Mouse (Mus musculus): ENCODE measurements around the gene Cdh18.
"Not testable (repeated sequence)": the region's sequence is repeated elsewhere in the genome, so short reads cannot be mapped to it uniquely, and the experiment has no call there.

Gene Cdh18

GRCm38 (mm10) chr15:22947234-22947633, 398.4 kb downstream of the Cdh18 start:
- DNase-seq (ENCODE audit: low read depth in 1 of 2, low spot score in 2 of 2): no peak

- DNase-seq (ENCODE audit: low read depth in 1 of 2, low spot score in 2 of 2): no peak
Measured at GRCm38 (mm10) chr15:22969424-22969823, 420.6 kb downstream of the Cdh18 start.

- DNase-seq (ENCODE audit: low read depth in 1 of 2, low spot score in 2 of 2): no peak
Measured at GRCm38 (mm10) chr15:22980136-22980535, 431.3 kb downstream of the Cdh18 start.

GRCm38 (mm10) chr15:22984647-22985046, 435.8 kb downstream of the Cdh18 start:
- no peak for DNase-seq (ENCODE audit: low read depth in 1 of 2, low spot score in 2 of 2)

GRCm38 (mm10) chr15:23016680-23017079, 467.9 kb downstream of the Cdh18 start:
- no peak for DNase-seq (ENCODE audit: low read depth in 1 of 2, low spot score in 2 of 2)

- no peak for DNase-seq (ENCODE audit: low read depth in 1 of 2, low spot score in 2 of 2)
Measured at GRCm38 (mm10) chr15:23021151-23021550, 472.3 kb downstream of the Cdh18 start.

DNA sequence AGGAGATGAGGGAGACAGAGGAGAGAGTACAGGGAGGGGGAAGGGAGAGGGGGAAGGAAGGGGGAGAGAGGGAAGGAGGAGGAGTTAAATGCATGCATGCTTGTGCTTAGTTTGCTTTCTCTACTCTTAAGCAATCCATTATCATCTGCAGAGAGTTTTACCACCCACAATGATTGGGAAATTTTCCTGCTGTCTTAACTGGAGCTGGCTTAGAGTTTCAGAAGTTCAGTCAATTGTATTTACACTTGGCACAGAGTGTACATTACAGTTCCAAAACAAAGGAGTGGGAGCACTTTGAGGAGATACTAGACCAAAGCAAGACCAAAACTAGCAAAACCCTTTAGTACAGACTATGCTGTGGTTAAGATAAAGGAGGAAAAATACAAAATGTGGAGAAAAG, 473.8 kb downstream of the Cdh18 start:
- no peak for DNase-seq (ENCODE audit: low read depth in 1 of 2, low spot score in 2 of 2)

GRCm38 (mm10) chr15:23035551-23036207, 486.9 kb downstream of the Cdh18 start:
- no peak for DNase-seq (ENCODE audit: low read depth in 1 of 2, low spot score in 2 of 2)

- no peak for DNase-seq (ENCODE audit: low read depth in 1 of 2, low spot score in 2 of 2)
Measured at GRCm38 (mm10) chr15:23036208-23037065, 487.6 kb downstream of the Cdh18 start.

DNA sequence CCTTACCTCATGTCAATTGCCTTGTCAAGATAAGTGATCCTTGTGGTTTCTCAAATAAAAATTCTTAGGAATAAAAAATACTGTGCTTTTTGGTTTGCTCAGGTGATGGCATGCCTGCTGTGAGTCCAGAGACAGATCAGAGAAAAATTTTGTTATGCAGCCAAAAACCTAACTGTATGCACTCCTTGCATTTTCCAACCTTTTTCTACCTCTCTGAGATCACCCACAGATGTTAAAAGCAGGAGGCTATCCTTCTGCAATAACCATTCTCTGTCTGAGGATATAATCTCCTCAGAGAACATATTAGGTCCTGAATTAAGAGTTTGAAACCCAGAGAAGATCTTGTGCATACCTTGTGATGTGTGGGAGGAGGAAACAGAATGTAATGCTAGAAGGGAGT, 488.7 kb downstream of the Cdh18 start:
- DNase-seq (ENCODE audit: low read depth in 1 of 2, low spot score in 2 of 2): no peak

DNA sequence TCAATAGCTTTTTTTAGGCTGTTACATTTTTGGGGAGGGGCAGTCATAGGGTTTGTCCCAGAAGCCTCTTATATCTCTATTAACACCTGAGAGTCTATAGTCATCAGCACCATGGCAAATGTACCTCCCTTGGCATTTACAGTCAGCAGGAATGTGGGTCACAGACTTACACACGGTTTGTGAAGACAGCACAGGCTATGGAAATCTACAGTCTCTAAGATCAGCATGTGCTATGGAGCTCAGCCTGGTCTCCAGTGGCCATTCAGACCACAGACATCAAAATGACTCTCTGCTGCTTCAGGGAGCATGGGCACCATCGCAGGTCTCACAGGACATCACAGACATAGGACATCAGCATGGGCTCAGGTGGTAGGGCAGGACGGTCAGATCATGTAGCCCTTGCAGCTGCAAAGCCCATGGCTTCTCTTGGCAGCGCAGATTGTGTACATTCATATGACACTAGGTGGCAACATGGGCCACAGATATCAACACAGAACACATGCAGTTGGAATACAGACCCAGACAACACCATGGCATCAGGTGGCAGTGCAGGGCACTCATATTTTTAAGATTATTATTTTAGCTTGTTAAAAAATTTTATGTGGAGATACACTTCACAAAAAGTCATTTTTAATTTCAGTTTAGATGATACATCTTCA, 497.4 kb downstream of the Cdh18 start:
- DNase-seq (ENCODE audit: low read depth in 1 of 2, low spot score in 2 of 2): no peak

DNA sequence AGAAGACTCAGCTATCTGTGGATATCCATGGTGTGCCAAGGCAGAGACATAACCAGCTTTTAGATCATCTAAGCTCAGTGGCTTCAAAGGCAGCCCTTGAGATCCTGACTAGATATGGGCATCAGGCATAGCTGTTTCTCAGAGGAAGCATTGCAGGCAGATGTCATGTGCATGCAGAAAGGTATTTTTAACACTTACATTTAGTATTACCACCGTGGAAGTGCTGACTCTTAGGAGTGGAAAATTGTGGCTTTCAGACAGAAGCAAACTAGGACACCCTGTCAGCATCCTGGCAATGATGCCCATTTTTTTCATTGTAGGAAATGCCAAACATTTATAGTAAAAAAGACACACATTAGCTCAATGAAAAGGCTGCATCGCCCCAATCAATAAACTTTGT, 503.2 kb downstream of the Cdh18 start:
- no peak for DNase-seq (ENCODE audit: low read depth in 1 of 2, low spot score in 2 of 2)

DNA sequence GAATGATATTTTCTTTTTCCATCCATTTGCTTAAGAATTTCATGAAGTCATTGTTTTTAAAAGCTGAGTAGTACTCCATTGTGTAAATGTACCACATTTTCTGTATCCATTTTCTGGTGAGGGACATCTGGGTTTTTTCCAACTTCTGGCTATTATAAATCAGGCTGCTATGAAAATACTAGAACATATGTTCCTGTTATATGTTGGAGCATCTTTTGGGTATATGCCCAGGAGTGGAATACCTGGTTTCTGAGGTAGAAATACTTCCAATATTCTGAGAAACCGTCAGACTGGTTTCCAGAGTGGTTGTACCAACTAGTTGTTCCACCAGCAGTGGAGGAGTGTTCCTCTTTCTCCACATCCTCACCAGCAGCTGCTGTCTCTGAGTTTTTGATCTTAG, 536.5 kb downstream of the Cdh18 start:
- not testable (repeated sequence) for DNase-seq (ENCODE audit: low read depth in 1 of 2, low spot score in 2 of 2)

DNA sequence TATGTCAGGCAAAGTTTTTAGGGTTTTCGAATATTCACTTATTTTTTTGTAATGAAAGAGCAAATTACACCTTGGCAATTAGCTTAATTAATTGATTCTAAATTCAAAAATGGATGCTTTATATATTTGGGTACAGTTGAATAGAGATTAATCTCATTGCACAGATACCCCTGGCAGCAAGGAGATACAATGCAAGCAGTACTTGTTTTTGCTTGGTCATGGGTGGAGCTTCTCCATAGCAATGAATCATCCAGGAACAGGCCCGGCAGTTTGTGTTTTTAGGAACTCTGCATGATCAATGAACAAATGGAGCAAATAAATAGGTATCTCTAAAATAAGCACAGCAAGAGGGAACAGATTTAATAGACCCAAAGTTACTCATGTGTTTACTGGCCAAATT, 538.7 kb downstream of the Cdh18 start:
- no peak for DNase-seq (ENCODE audit: low read depth in 1 of 2, low spot score in 2 of 2)

DNA sequence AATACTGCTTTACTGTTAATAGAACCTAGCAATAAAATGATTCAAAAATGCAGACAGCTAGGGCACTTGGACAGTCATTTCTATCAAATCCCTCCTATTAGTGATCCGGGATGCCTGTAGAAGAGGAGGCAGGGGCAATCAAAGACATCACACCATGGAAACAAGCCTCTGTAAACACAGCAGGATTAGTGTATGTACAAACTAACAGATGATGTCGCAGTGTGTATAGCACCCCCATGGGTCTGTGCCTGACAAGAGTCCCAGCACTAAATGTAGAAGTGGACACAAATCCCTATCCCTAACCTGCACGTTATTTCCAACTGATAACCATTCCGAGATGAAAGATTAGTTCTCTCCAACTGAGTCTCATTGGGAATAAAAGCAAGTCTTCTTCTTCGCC, 547.8 kb downstream of the Cdh18 start:
- DNase-seq (ENCODE audit: low read depth in 1 of 2, low spot score in 2 of 2): no peak

GRCm38 (mm10) chr15:23104668-23105380, 556.0 kb downstream of the Cdh18 start:
- no peak for DNase-seq (ENCODE audit: low read depth in 1 of 2, low spot score in 2 of 2)

DNA sequence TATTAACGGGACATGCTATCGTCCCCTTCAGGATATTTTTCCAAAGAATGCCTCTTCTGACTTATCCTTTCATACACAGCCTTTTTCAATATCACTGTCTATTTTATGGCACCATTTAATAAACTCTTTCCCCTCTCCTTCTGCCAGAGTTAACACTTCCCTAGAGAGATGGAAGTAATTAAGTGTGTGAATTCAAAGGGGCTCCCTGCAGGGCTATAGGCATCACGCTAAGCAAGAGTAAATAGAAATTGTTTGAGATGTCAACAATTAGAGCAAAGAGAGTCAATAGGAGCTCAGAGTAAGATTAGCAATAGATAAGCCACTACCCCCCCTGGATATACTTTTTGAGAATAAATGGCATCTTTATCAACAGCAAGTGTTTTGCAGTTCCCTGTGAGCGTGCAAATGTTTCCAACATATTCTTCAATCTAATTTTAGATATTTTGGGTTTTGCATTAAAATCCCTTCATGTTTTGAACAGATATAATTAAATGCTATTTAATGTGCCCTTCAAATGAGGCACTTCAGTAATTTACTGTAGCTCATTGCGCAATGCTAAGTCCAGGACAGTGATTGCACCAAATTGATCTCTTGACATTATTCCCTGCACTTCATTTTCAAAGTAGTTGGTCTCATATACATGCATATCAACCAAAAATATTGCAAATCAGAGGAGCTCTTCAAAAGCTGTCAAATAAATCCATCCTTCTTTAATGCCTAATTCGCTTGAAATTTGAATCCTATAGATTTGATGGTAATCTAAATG, 586.3 kb downstream of the Cdh18 start:
- DNase-seq (ENCODE audit: low read depth in 1 of 2, low spot score in 2 of 2): no peak

DNA sequence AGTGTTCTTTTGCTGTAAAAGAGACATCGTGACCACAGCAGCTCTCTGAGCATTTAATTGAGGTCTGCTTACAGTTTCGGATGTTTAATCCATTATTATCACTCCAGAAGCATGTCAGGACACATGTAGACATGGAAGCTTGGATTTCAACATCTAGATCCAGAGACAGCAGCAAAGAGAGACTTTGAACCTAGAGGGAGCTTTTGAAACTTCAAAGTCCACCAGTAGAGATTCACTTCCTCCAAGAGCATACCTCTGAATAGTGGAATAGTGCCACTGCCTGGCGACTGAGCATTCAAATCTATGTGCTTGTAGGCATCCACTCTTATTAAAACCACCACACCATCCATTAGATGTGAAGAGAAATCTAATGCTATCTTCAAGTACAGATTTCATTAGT, 588.1 kb downstream of the Cdh18 start:
- DNase-seq (ENCODE audit: low read depth in 1 of 2, low spot score in 2 of 2): no peak

- DNase-seq (ENCODE audit: low read depth in 1 of 2, low spot score in 2 of 2): not testable (repeated sequence)
Measured at GRCm38 (mm10) chr15:23142907-23143306, 594.1 kb downstream of the Cdh18 start.

GRCm38 (mm10) chr15:23155883-23156282, 607.1 kb downstream of the Cdh18 start:
- no peak for DNase-seq (ENCODE audit: low read depth in 1 of 2, low spot score in 2 of 2)

DNA sequence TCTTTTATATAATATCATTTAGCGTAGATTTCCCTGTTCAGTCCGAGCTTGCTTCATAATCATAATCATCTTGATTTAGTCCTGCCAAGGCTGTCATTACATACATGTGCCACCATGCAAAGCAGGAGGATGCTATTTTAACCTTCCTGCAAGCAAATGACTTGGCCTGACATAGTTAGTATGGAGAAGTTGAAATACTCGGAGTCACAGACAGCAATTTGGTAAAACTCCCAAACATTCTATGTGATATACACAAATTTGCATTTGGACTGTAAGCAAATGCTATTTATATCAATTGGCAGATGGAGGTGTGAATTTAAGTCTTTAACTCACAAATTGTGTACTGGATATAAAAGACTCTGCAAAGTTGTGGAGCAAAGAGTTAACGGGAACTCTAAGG, 616.0 kb downstream of the Cdh18 start:
- no peak for DNase-seq (ENCODE audit: low read depth in 1 of 2, low spot score in 2 of 2)
